Mouse (Mus musculus) CH12.LX (cell line): ENCODE measurements at regions not wholly inside any gene's neighbourhood (a gene's known extent, or its start where the extent isn't known, plus 50 kb on each side); places are given as distances from the start of the nearest gene placed in this dataset.

Experiments
- DNase-seq: peaks from one replicate; pipeline ENCODE4 v3.0.0-alpha.2; 2013; ENCODE audit errors: extremely low read depth
- H3K27ac ChIP-seq: 2 replicates; pipeline ENCODE4 v1.5.1; 2012; ENCODE audit warnings: low read depth, mild to moderate bottlenecking, control low read depth, moderate library complexity; ENCODE audit not compliant: insufficient read depth
- H3K27me3 ChIP-seq: replicated peaks from 2 replicates; pipeline ENCODE3; 2012; ENCODE audit warnings: inconsistent platforms
- H3K36me3 ChIP-seq, 2 experiments: replicated peaks in 1 of 2; 2 replicates each; pipeline versions ENCODE3 to v1.6.1; 2012; ENCODE audit warnings: inconsistent platforms in 1 of 2, low read length in 1 of 2, mild to moderate bottlenecking in 1 of 2, mixed read lengths in 1 of 2, moderate library complexity in 1 of 2; ENCODE audit not compliant: control insufficient read depth in 1 of 2, insufficient read depth in 1 of 2
- H3K4me1 ChIP-seq, 2 experiments: 2 replicates each; pipeline ENCODE4 v1.6.1; 2012; ENCODE audit warnings: inconsistent platforms in 1 of 2, moderate library complexity in 1 of 2; ENCODE audit not compliant: insufficient read depth in 2 of 2, control insufficient read depth in 1 of 2
- H3K4me2 ChIP-seq: 2 replicates; pipeline ENCODE4 v1.6.1; 2012; ENCODE audit warnings: low read depth, mild to moderate bottlenecking, control low read depth; ENCODE audit not compliant: poor library complexity, insufficient read depth, severe bottlenecking
- H3K4me3 ChIP-seq, 3 experiments: fragments of 150-350 bp in 1 of 3; sonication (generic) in 1 of 3; replicated peaks in 1 of 3; 2 replicates each; pipeline versions ENCODE3 to v1.5.1; 2011 to 2012; ENCODE audit warnings: low read depth in 2 of 3, low read length in 2 of 3, mild to moderate bottlenecking in 2 of 3, moderate library complexity in 2 of 3, control low read depth in 1 of 3, improper control_type of control experiment in 1 of 3, inconsistent platforms in 1 of 3, mixed read lengths in 1 of 3; ENCODE audit not compliant: poor library complexity in 1 of 3
- H3K79me2 ChIP-seq: replicated peaks from 2 replicates; pipeline ENCODE4 v1.6.1; 2012; ENCODE audit warnings: mild to moderate bottlenecking, moderate library complexity; ENCODE audit not compliant: control insufficient read depth, poor library complexity, insufficient read depth, severe bottlenecking; ENCODE audit errors: extremely low read depth
- H3K9ac ChIP-seq: 2 replicates; pipeline ENCODE4 v1.6.1; 2012; ENCODE audit warnings: low read depth, mild to moderate bottlenecking, control low read depth, moderate library complexity; ENCODE audit not compliant: insufficient read depth
- H3K9me3 ChIP-seq: replicated peaks from 2 replicates; pipeline ENCODE3; 2012; ENCODE audit warnings: low read length, inconsistent platforms, mixed read lengths
- BHLHE40 ChIP-seq: IDR thresholded peaks from 2 replicates; pipeline ENCODE4 v1.6.1; 2011; ENCODE audit warnings: mild to moderate bottlenecking, low read depth, low read length, improper control_type of control experiment
- CHD2 ChIP-seq: IDR thresholded peaks from 2 replicates; pipeline ENCODE4 v1.6.1; 2011; ENCODE audit warnings: low read length, improper control_type of control experiment
- CTCF ChIP-seq, 2 experiments: IDR thresholded peaks in 1 of 2; conservative IDR thresholded peaks in 1 of 2; 2 replicates each; pipeline ENCODE4 v1.5.1; 2011 to 2012; ENCODE audit warnings: low read depth in 2 of 2, low read length in 2 of 2, improper control_type of control experiment in 1 of 2, inconsistent platforms in 1 of 2, mild to moderate bottlenecking in 1 of 2, moderate library complexity in 1 of 2
- E2F4 ChIP-seq: IDR thresholded peaks from 2 replicates; pipeline ENCODE4 v1.6.1; 2011; ENCODE audit warnings: low read depth, low read length, improper control_type of control experiment; ENCODE audit not compliant: insufficient replicate concordance
- ELF1 ChIP-seq: IDR thresholded peaks from 2 replicates; pipeline ENCODE4 v1.6.1; 2014; ENCODE audit warnings: low read depth, mild to moderate bottlenecking, inconsistent platforms, low read length, improper control_type of control experiment
- EP300 ChIP-seq: IDR thresholded peaks from 2 replicates; pipeline ENCODE4 v1.6.1; 2011; ENCODE audit warnings: low read length, improper control_type of control experiment
- ETS1 ChIP-seq: conservative IDR thresholded peaks from 2 replicates; pipeline ENCODE4 v1.6.1; 2012; ENCODE audit warnings: low read depth, mild to moderate bottlenecking, inconsistent platforms, low read length, improper control_type of control experiment, moderate library complexity
- HCFC1 ChIP-seq: IDR thresholded peaks from 2 replicates; pipeline ENCODE4 v1.6.1; 2012; ENCODE audit warnings: low read depth, mild to moderate bottlenecking, inconsistent platforms, low read length, improper control_type of control experiment
- IRF4 ChIP-seq: IDR thresholded peaks from 2 replicates; pipeline ENCODE4 v1.6.1; 2014; ENCODE audit warnings: low read depth, mild to moderate bottlenecking, inconsistent platforms, low read length, improper control_type of control experiment
- JUND ChIP-seq: conservative IDR thresholded peaks from 2 replicates; pipeline ENCODE4 v1.6.1; 2011; ENCODE audit warnings: low read depth, low read length, improper control_type of control experiment
- KAT2A ChIP-seq: IDR thresholded peaks from 2 replicates; pipeline ENCODE4 v1.6.1; 2012; ENCODE audit warnings: low read length, improper control_type of control experiment, inconsistent platforms; ENCODE audit not compliant: insufficient replicate concordance
- MAFK ChIP-seq: IDR thresholded peaks from 2 replicates; pipeline ENCODE4 v1.6.1; 2011; ENCODE audit warnings: low read length, improper control_type of control experiment; ENCODE audit not compliant: insufficient replicate concordance
- MAX ChIP-seq: IDR thresholded peaks from 2 replicates; pipeline ENCODE4 v1.6.1; 2011; ENCODE audit warnings: low read length, improper control_type of control experiment
- MAZ ChIP-seq: IDR thresholded peaks from 2 replicates; pipeline ENCODE4 v1.6.1; 2012; ENCODE audit warnings: low read depth, mild to moderate bottlenecking, inconsistent platforms, low read length, improper control_type of control experiment, moderate library complexity
- MEF2A ChIP-seq: IDR thresholded peaks from 2 replicates; pipeline ENCODE4 v1.6.1; 2014; ENCODE audit warnings: low read depth, mild to moderate bottlenecking, inconsistent platforms, low read length, improper control_type of control experiment, borderline replicate concordance
- MXI1 ChIP-seq: IDR thresholded peaks from 2 replicates; pipeline ENCODE4 v1.6.1; 2011; ENCODE audit warnings: mild to moderate bottlenecking, low read depth, low read length, improper control_type of control experiment
- MYC ChIP-seq: IDR thresholded peaks from 2 replicates; pipeline ENCODE4 v1.6.1; 2011; ENCODE audit warnings: low read depth, mild to moderate bottlenecking, improper control_type of control experiment, low read length
- NRF1 ChIP-seq: IDR thresholded peaks from 2 replicates; pipeline ENCODE4 v1.6.1; 2014; ENCODE audit warnings: low read depth, mild to moderate bottlenecking, inconsistent platforms, low read length, improper control_type of control experiment, moderate library complexity
- PAX5 ChIP-seq: IDR thresholded peaks from 2 replicates; pipeline ENCODE4 v1.6.1; 2012; ENCODE audit warnings: low read length, inconsistent platforms, mixed read lengths
- POLR2AphosphoS2 ChIP-seq: IDR thresholded peaks from 2 replicates; pipeline ENCODE4 v1.6.1; 2011; ENCODE audit warnings: low read depth, low read length, improper control_type of control experiment
- RAD21 ChIP-seq: IDR thresholded peaks from 2 replicates; pipeline ENCODE4 v1.6.1; 2011; ENCODE audit warnings: low read depth, mild to moderate bottlenecking, low read length, improper control_type of control experiment, moderate library complexity
- RCOR1 ChIP-seq: conservative IDR thresholded peaks from 2 replicates; pipeline ENCODE4 v1.6.1; 2012; ENCODE audit warnings: low read depth, mild to moderate bottlenecking, inconsistent platforms, low read length, improper control_type of control experiment
- SMC3 ChIP-seq: IDR thresholded peaks from 2 replicates; pipeline ENCODE4 v1.6.1; 2011; ENCODE audit warnings: low read depth, low read length, improper control_type of control experiment
- TBP ChIP-seq: conservative IDR thresholded peaks from 2 replicates; pipeline ENCODE4 v1.6.1; 2011; ENCODE audit warnings: low read depth, low read length, improper control_type of control experiment
- TCF12 ChIP-seq: IDR thresholded peaks from 2 replicates; pipeline ENCODE4 v1.6.1; 2014; ENCODE audit warnings: low read depth, mild to moderate bottlenecking, inconsistent platforms, low read length, improper control_type of control experiment
- UBTF ChIP-seq: IDR thresholded peaks from 2 replicates; pipeline ENCODE4 v1.6.1; 2012; ENCODE audit warnings: low read depth, mild to moderate bottlenecking, inconsistent platforms, low read length, improper control_type of control experiment, moderate library complexity
- USF1 ChIP-seq: IDR thresholded peaks from 2 replicates; pipeline ENCODE4 v1.6.1; 2014; ENCODE audit warnings: low read depth, mild to moderate bottlenecking, inconsistent platforms, low read length, improper control_type of control experiment
- USF2 ChIP-seq: conservative IDR thresholded peaks from 2 replicates; pipeline ENCODE4 v1.6.1; 2011; ENCODE audit warnings: low read depth, low read length, improper control_type of control experiment
- ZKSCAN1 ChIP-seq: IDR thresholded peaks from 2 replicates; pipeline ENCODE4 v1.6.1; 2012; ENCODE audit warnings: low read depth, inconsistent platforms, low read length, improper control_type of control experiment, borderline replicate concordance
- ZMIZ1 ChIP-seq: IDR thresholded peaks from 2 replicates; pipeline ENCODE4 v1.6.1; 2012; ENCODE audit warnings: low read depth, mild to moderate bottlenecking, inconsistent platforms, low read length, improper control_type of control experiment
- ZNF384 ChIP-seq: IDR thresholded peaks from 2 replicates; pipeline ENCODE4 v1.6.1; 2012; ENCODE audit warnings: low read depth, low read length, improper control_type of control experiment, inconsistent platforms
- dilution Hi-C: fragments of 300-500 bp; cut with MboI; formaldehyde crosslinking; loops from 2 replicates; pipeline ENCODE4 v1.14.3; 2020; ENCODE audit warnings: low sequenced_read_pairs; ENCODE audit not compliant: extremely low pct_unique_long_range_greater_than_20kb, extremely low pct_ligation_motif_present
- in situ Hi-C: fragments of 300-500 bp; cut with MboI; formaldehyde crosslinking; loops from 3 replicates; pipeline ENCODE4 v1.14.3; 2019; ENCODE audit warnings: low sequenced_read_pairs, low pct_ligation_motif_present, low pct_unique_long_range_greater_than_20kb, mixed read lengths

GRCm38 (mm10) chr12:118415956-118416355, 114.7 kb upstream of the Sp4 start:
- Histone ChIP-seq H3K4me1 (peaks cover 0 to 15% of the 10 kb centered on the region in 2 experiments; a peak in 2 of 4 replicates), H3K4me3 (no peak overlapping the region), H3K9ac (no peak overlapping the region), H3K27me3 (no peaks in the 10 kb centered on the region), H3K4me2 (no peak overlapping the region), H3K79me2 (no peaks in the 10 kb centered on the region), H3K36me3 (no peaks in the 10 kb centered on the region), H3K27ac (no peak overlapping the region), H3K9me3 (no peaks in the 10 kb centered on the region)
- no peak for DNase-seq
- dilution Hi-C loops (no loop called here), in situ Hi-C loops (no loop called here)
- TF ChIP-seq TBP (no peak), MAX (no peak), BHLHE40 (no peak), HCFC1 (no peak), MXI1 (no peak), ELF1 (no peak), E2F4 (no peak), ZNF384 (no peak), MEF2A (no peak), RCOR1 (no peak), UBTF (no peak), MAZ (no peak), EP300 (no peak), POLR2AphosphoS2 (no peak), MYC (no peak), ZMIZ1 (no peak), IRF4 (no peak), CTCF (conservative IDR thresholded peaks at IDR 0.05 in 1 of 2, IDR thresholded peaks at IDR 0.05 in 1 of 2; ENCODE audit: low read depth in 2 of 2, low read length in 2 of 2) (no peak)

- no peaks in the 10 kb centered on the region for H3K27me3 ChIP-seq
- H3K4me2 ChIP-seq: peak overlapping the region; percentile 13; the same call in 1 of the 2 replicates
- H3K79me2 ChIP-seq: no peaks in the 10 kb centered on the region
- H3K4me3 ChIP-seq: no peak overlapping the region
- dilution Hi-C loops (no loop called here), in situ Hi-C loops (no loop called here)
- H3K36me3 ChIP-seq: no peaks in the 10 kb centered on the region
- H3K4me1 ChIP-seq: peaks cover 0 to 15% of the 10 kb centered on the region in 2 experiments; a peak in 2 of 4 replicates
- no peaks in the 10 kb centered on the region for H3K9me3 ChIP-seq
- no peak overlapping the region for H3K27ac ChIP-seq
- no peak overlapping the region for H3K9ac ChIP-seq
- peak; percentile 26 for DNase-seq
- TF ChIP-seq CHD2: no peak
- no peak for TF ChIP-seq RAD21
- no peak for TF ChIP-seq SMC3
- TF ChIP-seq ZKSCAN1: no peak
- TF ChIP-seq UBTF: no peak
- TF ChIP-seq JUND: no peak
- no peak for TF ChIP-seq PAX5
- no peak for TF ChIP-seq MYC
- no peak for TF ChIP-seq KAT2A
- TF ChIP-seq USF1: no peak
- no peak for TF ChIP-seq MAFK
- no peak for TF ChIP-seq ZNF384
- TF ChIP-seq USF2: no peak
- no peak for TF ChIP-seq TCF12
- TF ChIP-seq BHLHE40: no peak
- no peak for TF ChIP-seq NRF1
- no peak for TF ChIP-seq ETS1
- TF ChIP-seq, all 38 proteins: peak for 0
Measured at GRCm38 (mm10) chr12:118411767-118412430, 110.7 kb upstream of the Sp4 start.
